Mouse (Mus musculus) embryonic facial prominence, embryonic 14.5 days (tissue): Measurements from ENCODE around the gene Fshb. TPM values are rescaled to one million over a fixed set of nuclear protein-coding genes. Genes with fewer than 3 reads are reported as not detected.

Source experiments
- ATAC-seq: fragments of 200-750 bp; cut with Nextera tagmentation; 2 replicates; pipeline ENCODE4 v1.8.0; 2017; ENCODE audit warnings: low read depth, moderate number of reproducible peaks, moderate TSS enrichment
- DNase-seq: peaks from one replicate; pipeline ENCODE4 v3.0.0-alpha.2; 2015; ENCODE audit warnings: low spot score
- H3K27ac ChIP-seq: fragments of 300-500 bp; sonication (generic); replicated peaks from 2 replicates; pipeline ENCODE4 v1.5.1; 2014; ENCODE audit warnings: low read depth, mild to moderate bottlenecking, low read length, moderate library complexity
- H3K27me3 ChIP-seq: fragments of 300-500 bp; sonication (generic); replicated peaks from 2 replicates; pipeline ENCODE4 v1.6.1; 2014; ENCODE audit warnings: low read length; ENCODE audit not compliant: control insufficient read depth, insufficient read depth
- H3K36me3 ChIP-seq: fragments of 300-500 bp; sonication (generic); 2 replicates; pipeline ENCODE4 v1.6.1; 2014; ENCODE audit warnings: low read length, mixed read lengths; ENCODE audit not compliant: control insufficient read depth, insufficient read depth
- H3K4me1 ChIP-seq: fragments of 300-500 bp; sonication (generic); 2 replicates; pipeline ENCODE4 v1.6.1; 2014; ENCODE audit warnings: antibody characterized with exemption, low read length; ENCODE audit not compliant: control insufficient read depth, insufficient read depth
- H3K4me2 ChIP-seq: fragments of 300-500 bp; sonication (generic); 2 replicates; pipeline ENCODE4 v1.6.1; 2014; ENCODE audit warnings: low read depth, mild to moderate bottlenecking, low read length, moderate library complexity, mixed read lengths
- H3K4me3 ChIP-seq: fragments of 300-500 bp; sonication (generic); 2 replicates; pipeline ENCODE4 v1.5.1; 2014; ENCODE audit warnings: low read depth, mild to moderate bottlenecking, low read length
- H3K9ac ChIP-seq: fragments of 300-500 bp; sonication (generic); 2 replicates; pipeline ENCODE4 v1.6.1; 2014; ENCODE audit warnings: low read depth, mild to moderate bottlenecking, low read length, moderate library complexity, mixed read lengths
- H3K9me3 ChIP-seq: fragments of 300-500 bp; sonication (generic); 2 replicates; pipeline ENCODE4 v1.6.1; 2016; ENCODE audit warnings: low read length; ENCODE audit not compliant: control insufficient read depth
- WGBS: fragments of 180-500 bp; shearing (Covaris S2); extraction: QIAGEN DNeasy Blood & Tissue Kit; methylation state at CpG from one replicate; pipeline ENCODE4 v1.1.7; 2014; 5-methylcytosine and 5-hydroxymethylcytosine counted together
- polyA plus RNA-seq: library from polyadenylated mRNA; unstranded; fragments of >200 nt; fragmentation: Nextera tagmentation; extraction: Ambion mirVana; gene quantifications from 2 replicates; pipeline ENCODE4 v1.2.1, GENCODE M21; 2014

Fshb gene
- polyA plus RNA-seq: 0.13 TPM in 1 of 2 replicates, not detected in the other

DNA sequence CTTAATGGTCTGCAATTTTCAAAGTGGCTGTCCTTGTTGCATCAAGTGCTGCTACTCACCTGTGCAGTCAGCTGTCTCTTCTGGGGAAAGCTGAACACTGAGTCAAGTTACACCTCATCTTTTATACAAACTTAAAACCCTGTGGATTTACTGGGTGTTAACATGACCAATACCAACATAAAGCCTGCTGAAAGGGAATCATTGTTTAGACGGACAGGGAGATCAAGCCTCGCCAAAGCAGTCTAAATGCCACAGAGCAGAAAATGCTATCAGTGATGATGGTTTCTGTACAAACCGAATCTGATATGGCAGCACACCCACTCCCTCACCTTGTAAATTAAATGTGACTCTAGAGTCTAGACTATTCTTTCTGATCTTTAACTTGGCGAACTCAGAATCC, at the start of gene Fshb:
Gene Fshb, minus strand, starts transcription at position 101 of the 400 bp plus-strand sequence.
- no peaks in the 10 kb centered on the region for H3K36me3 ChIP-seq
- 69% methylated on average over 4 of the region's 4 CpGs for WGBS
- no peaks in the 10 kb centered on the region for H3K4me1 ChIP-seq
- no peaks in the 10 kb centered on the region for H3K9me3 ChIP-seq
- no peak within 1 kb of the TSS for H3K9ac ChIP-seq
- no peak within 1 kb of the TSS for H3K4me2 ChIP-seq
- ATAC-seq: no peak; the same call in 1 of the 2 replicates
- DNase-seq: no peak
- no peak within 1 kb of the TSS for H3K27ac ChIP-seq
- no peaks in the 10 kb centered on the region for H3K27me3 ChIP-seq
- no peak within 1 kb of the TSS for H3K4me3 ChIP-seq

- WGBS: 18% methylated on average over 2 of the region's 2 CpGs
- no peaks in the 10 kb centered on the region for H3K27me3 ChIP-seq
- no peak for DNase-seq
- H3K27ac ChIP-seq: no peak overlapping the region
- H3K9ac ChIP-seq: no peak overlapping the region
- H3K4me3 ChIP-seq: no peak overlapping the region
- H3K4me1 ChIP-seq: no peaks in the 10 kb centered on the region
- H3K9me3 ChIP-seq: no peaks in the 10 kb centered on the region
- H3K4me2 ChIP-seq: no peak overlapping the region
- H3K36me3 ChIP-seq: no peaks in the 10 kb centered on the region
- ATAC-seq: no peak
Measured at GRCm38 (mm10) chr2:107084256-107084655, 24.8 kb upstream of the Fshb start.

DNA sequence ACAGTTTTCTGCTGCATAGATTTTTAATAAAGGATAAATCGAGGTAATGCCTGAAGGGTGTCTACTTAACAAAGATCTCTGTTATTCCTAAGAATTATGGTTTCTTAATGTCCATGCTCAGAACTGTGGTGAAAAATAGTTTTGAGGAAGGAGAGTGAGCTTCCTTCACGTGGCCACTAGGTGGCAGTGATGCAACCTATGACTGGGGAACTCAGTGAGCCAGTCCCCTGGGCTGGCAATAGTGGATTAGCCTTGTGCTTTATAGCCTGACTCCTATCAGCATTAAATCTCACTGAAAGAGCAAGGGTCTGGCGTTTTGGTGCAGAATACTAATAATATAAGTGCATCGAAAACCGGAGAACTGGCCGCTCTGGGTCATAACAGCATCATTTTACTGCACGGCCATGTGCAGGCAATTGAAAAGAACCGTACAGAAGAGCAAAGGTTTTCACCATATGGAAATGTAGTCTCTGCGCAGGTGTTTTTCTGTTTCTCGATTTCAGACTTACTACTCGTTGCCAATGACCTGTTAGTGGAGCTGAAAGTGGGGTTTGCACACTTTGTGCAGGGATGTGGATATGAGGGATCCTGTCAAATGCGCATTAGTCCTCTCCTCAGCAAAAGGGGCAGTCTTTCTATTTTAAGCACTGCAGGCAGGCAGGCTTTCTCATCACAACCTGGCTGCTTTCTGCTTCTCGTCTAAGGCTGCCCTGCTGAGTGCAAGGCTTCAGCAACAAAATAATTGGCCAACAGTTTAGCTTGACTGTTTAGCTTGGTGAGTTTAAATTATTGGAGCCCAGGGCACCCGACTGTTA, 23.8 kb upstream of the Fshb start:
- WGBS: 46% methylated on average over 14 of the region's 14 CpGs
- H3K27ac ChIP-seq: no peak overlapping the region
- no peaks in the 10 kb centered on the region for H3K27me3 ChIP-seq
- no peaks in the 10 kb centered on the region for H3K9me3 ChIP-seq
- no peaks in the 10 kb centered on the region for H3K36me3 ChIP-seq
- DNase-seq: peak; percentile 34
- ATAC-seq: no peak
- no peaks in the 10 kb centered on the region for H3K4me1 ChIP-seq
- no peak overlapping the region for H3K4me3 ChIP-seq
- H3K9ac ChIP-seq: no peak overlapping the region
- H3K4me2 ChIP-seq: no peak overlapping the region

- H3K4me2 ChIP-seq: no peak overlapping the region
- DNase-seq (no peak), ATAC-seq (no peak; the same call in 1 of the 2 replicates)
- WGBS: 44% methylated on average over 2 of the region's 2 CpGs
- no peaks in the 10 kb centered on the region for H3K4me1 ChIP-seq
- H3K27me3 ChIP-seq: no peaks in the 10 kb centered on the region
- H3K4me3 ChIP-seq: no peak overlapping the region
- no peak overlapping the region for H3K9ac ChIP-seq
- H3K27ac ChIP-seq: no peak overlapping the region
- H3K9me3 ChIP-seq: no peaks in the 10 kb centered on the region
- H3K36me3 ChIP-seq: no peaks in the 10 kb centered on the region
Measured at GRCm38 (mm10) chr2:107063260-107063659, 3.8 kb upstream of the Fshb start.

- no peaks in the 10 kb centered on the region for H3K4me1 ChIP-seq
- no peaks in the 10 kb centered on the region for H3K9me3 ChIP-seq
- H3K36me3 ChIP-seq: no peaks in the 10 kb centered on the region
- DNase-seq (no peak), ATAC-seq (no peak)
- H3K4me2 ChIP-seq: no peak overlapping the region
- no peak overlapping the region for H3K4me3 ChIP-seq
- no peak overlapping the region for H3K9ac ChIP-seq
- no peak overlapping the region for H3K27ac ChIP-seq
- no peaks in the 10 kb centered on the region for H3K27me3 ChIP-seq
Measured at GRCm38 (mm10) chr2:107045955-107046354, 13.5 kb downstream of the Fshb start.

DNA sequence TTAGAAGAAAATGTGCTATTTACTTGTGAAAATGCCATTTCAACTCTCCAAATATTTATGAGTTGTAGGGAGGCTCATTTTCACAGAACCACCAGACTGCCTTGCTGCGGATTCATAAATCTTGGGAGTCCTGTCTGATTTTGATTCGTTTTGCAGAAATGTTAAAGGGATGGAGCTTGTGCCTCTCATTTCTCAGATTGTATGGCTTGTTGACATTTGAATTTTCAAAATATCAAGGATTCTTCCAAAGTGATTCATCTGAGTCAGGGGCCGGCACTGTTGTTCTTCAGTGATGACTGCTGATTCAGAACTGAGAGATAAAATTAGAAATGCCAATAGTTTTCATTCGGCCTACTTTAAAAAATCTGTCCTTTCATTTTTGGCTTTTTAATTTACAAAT, 18.6 kb downstream of the Fshb start:
- 83% methylated on average over 4 of the region's 4 CpGs for WGBS
- H3K9me3 ChIP-seq: no peaks in the 10 kb centered on the region
- no peaks in the 10 kb centered on the region for H3K27me3 ChIP-seq
- no peak overlapping the region for H3K9ac ChIP-seq
- DNase-seq: no peak
- H3K4me3 ChIP-seq: no peak overlapping the region
- ATAC-seq: no peak
- no peak overlapping the region for H3K4me2 ChIP-seq
- no peak overlapping the region for H3K27ac ChIP-seq
- no peaks in the 10 kb centered on the region for H3K4me1 ChIP-seq
- H3K36me3 ChIP-seq: no peaks in the 10 kb centered on the region

DNA sequence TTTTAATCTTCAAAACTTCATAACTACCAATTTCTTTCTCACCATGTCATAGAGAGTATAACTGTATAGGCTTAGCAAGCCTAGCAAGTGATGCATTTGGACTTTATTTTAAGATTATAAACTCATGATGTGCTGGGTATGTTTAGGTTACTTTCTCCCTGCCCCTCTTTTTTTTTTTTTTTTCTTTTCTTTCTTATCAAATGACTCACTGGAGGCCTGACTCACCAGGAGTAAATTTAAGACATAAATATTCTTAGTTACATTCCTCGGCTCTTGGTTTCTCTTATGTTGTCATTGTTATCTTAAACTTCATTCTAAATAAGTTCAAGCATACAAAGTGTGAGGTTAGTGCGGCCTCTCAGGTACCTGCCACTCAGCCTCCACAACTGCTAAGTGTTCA, 23.5 kb downstream of the Fshb start:
- 85% methylated on average over 2 of the region's 2 CpGs for WGBS
- no peak for ATAC-seq
- no peaks in the 10 kb centered on the region for H3K9me3 ChIP-seq
- H3K4me2 ChIP-seq: no peak overlapping the region
- H3K4me3 ChIP-seq: no peak overlapping the region
- H3K36me3 ChIP-seq: no peaks in the 10 kb centered on the region
- H3K4me1 ChIP-seq: no peaks in the 10 kb centered on the region
- no peaks in the 10 kb centered on the region for H3K27me3 ChIP-seq
- no peak overlapping the region for H3K9ac ChIP-seq
- no peak for DNase-seq
- no peak overlapping the region for H3K27ac ChIP-seq

DNA sequence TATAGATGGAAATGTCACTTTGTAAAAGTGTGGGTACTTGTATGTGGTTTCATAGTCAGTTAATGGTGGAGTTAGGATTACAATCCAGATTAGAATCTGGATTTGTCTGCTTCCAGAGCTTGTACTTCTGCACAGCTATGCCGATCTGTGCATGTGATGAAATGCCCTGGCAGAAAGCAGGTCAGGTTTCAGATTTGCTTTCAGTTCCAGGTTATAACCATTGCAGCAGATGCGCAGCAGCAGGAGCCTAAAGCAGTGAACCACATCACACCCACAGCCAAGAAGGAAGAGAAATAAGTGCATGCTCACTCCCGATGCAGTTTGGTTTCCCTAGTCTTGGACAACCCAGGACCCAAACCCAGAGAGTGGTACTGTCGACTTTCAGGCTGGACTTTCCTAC, 34.8 kb downstream of the Fshb start:
- Histone ChIP-seq H3K4me3 (no peak overlapping the region), H3K4me2 (no peak overlapping the region), H3K4me1 (no peaks in the 10 kb centered on the region), H3K36me3 (no peaks in the 10 kb centered on the region), H3K27me3 (no peaks in the 10 kb centered on the region), H3K27ac (no peak overlapping the region), H3K9ac (no peak overlapping the region), H3K9me3 (no peaks in the 10 kb centered on the region)
- WGBS: 63% methylated on average over 4 of the region's 4 CpGs
- DNase-seq (no peak), ATAC-seq (no peak)

GRCm38 (mm10) chr2:107022713-107023112, 36.7 kb downstream of the Fshb start:
- Histone ChIP-seq H3K27ac (no peak overlapping the region), H3K9ac (no peak overlapping the region), H3K9me3 (no peaks in the 10 kb centered on the region), H3K4me2 (no peak overlapping the region), H3K4me3 (no peak overlapping the region), H3K27me3 (no peaks in the 10 kb centered on the region), H3K4me1 (no peaks in the 10 kb centered on the region), H3K36me3 (no peaks in the 10 kb centered on the region)
- no peak for DNase-seq
- ATAC-seq: no peak
- WGBS: 92% methylated on average over 5 of the region's 5 CpGs
